Mouse (Mus musculus) hindbrain, postnatal 0 days (tissue): Measurements from ENCODE around the gene Tiam2. TPM values are rescaled to one million over a fixed set of nuclear protein-coding genes. Genes with fewer than 3 reads are reported as not detected.
A peak's percentile ranks its signal among the peaks of the same experiment; 100 is the strongest.

Experiments used
- ATAC-seq: fragments of 200-750 bp; cut with Nextera tagmentation; 2 replicates; pipeline ENCODE4 v1.8.0; 2017; ENCODE audit warnings: mild to moderate bottlenecking, moderate TSS enrichment, moderate library complexity
- DNase-seq: peaks from one replicate; pipeline ENCODE4 v3.0.0-alpha.2; 2015; ENCODE audit warnings: low spot score
- H3K27ac ChIP-seq: fragments of 300-500 bp; sonication (generic); 2 replicates; pipeline ENCODE4 v1.5.1; 2014; ENCODE audit warnings: mild to moderate bottlenecking
- H3K27me3 ChIP-seq: fragments of 300-500 bp; sonication (generic); 2 replicates; pipeline ENCODE4 v1.6.1; 2014; ENCODE audit warnings: low read length, mixed read lengths; ENCODE audit not compliant: insufficient read depth
- H3K36me3 ChIP-seq: fragments of 300-500 bp; sonication (generic); 2 replicates; pipeline ENCODE4 v1.6.1; 2014; ENCODE audit warnings: low read length, mixed read lengths; ENCODE audit not compliant: insufficient read depth
- H3K4me1 ChIP-seq: fragments of 300-500 bp; sonication (generic); 2 replicates; pipeline ENCODE4 v1.6.1; 2014; ENCODE audit warnings: antibody characterized with exemption, low read length, mixed read lengths; ENCODE audit not compliant: insufficient read depth
- H3K4me2 ChIP-seq: fragments of 300-500 bp; sonication (generic); 2 replicates; pipeline ENCODE4 v1.6.1; 2014; ENCODE audit warnings: low read depth, mild to moderate bottlenecking, low read length, moderate library complexity, mixed read lengths
- H3K4me3 ChIP-seq: fragments of 300-500 bp; sonication (generic); 2 replicates; pipeline ENCODE4 v1.5.1; 2014; ENCODE audit warnings: low read length
- H3K9ac ChIP-seq: fragments of 300-500 bp; sonication (generic); replicated peaks from 2 replicates; pipeline ENCODE4 v1.6.1; 2014; ENCODE audit warnings: mild to moderate bottlenecking, low read length, moderate library complexity, mixed read lengths
- H3K9me3 ChIP-seq: fragments of 300-500 bp; sonication (generic); 2 replicates; pipeline ENCODE4 v1.6.1; 2016; ENCODE audit warnings: low read length, mixed read lengths
- CTCF ChIP-seq: IDR thresholded peaks from 2 replicates; pipeline ENCODE4 v1.5.1; 2016; ENCODE audit warnings: antibody characterized with exemption, control low read depth, low read depth
- WGBS: fragments of 180-500 bp; shearing (Covaris S2); extraction: QIAGEN DNeasy Blood & Tissue Kit; methylation state at CpG from one replicate; pipeline ENCODE4 v1.1.7; 2014; 5-methylcytosine and 5-hydroxymethylcytosine counted together
- polyA plus RNA-seq: library from polyadenylated mRNA; unstranded; fragments of >200 nt; fragmentation: Nextera tagmentation; extraction: Ambion mirVana; gene quantifications from 2 replicates; pipeline ENCODE4 v1.2.1, GENCODE M21; 2015
- total RNA-seq: library from RNA; depleted of rRNA; stranded (reverse); fragments of >200 nt; gene quantifications from 2 replicates; pipeline ENCODE4 v1.2.3, GENCODE M21; 2014

The Tiam2 gene
- total and polyA plus RNA-seq, 2 experiments from 2014 or later, result 2.8 to 8.8 TPM

GRCm38 (mm10) chr17:3295097-3295496 lies 31.3 kb upstream of the Tiam2 start:
- Histone ChIP-seq H3K27ac (no peak overlapping the region), H3K4me1 (no peaks in the 10 kb centered on the region), H3K9ac (no peak overlapping the region), H3K36me3 (peaks cover 6% of the 10 kb centered on the region; the same call in 1 of the 2 replicates), H3K9me3 (no peaks in the 10 kb centered on the region), H3K4me2 (no peak overlapping the region), H3K4me3 (no peak overlapping the region), H3K27me3 (no peaks in the 10 kb centered on the region)
- ATAC-seq, result no peak
- WGBS, result 64% methylated on average over 2 of the region's 2 CpGs
- TF ChIP-seq CTCF, result no peak
- DNase-seq, result no peak

DNA sequence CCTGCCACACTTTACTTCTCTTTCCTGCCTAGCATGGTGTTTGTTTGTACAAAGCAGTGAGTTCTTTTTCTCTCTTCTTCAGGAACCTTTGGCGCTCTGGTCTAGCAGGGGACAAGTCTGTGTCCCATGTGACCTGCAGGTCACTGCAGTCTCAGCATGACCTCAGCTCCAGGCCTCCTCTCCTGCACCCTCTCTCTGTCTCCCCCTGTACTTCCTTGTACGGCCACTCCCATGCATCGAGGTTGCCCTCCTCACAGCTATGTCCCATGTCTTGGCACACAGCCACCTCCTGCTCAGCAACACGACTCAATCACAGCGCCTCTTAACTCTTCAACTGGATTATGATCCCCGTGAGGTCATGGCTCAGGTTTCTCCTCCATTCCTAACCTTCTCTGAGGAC lies 26.9 kb upstream of the Tiam2 start:
- TF ChIP-seq CTCF, result no peak
- DNase-seq (no peak), ATAC-seq (no peak)
- 53% methylated on average over 6 of the region's 6 CpGs for WGBS
- H3K9ac ChIP-seq, result no peak overlapping the region
- no peaks in the 10 kb centered on the region for H3K27me3 ChIP-seq
- H3K27ac ChIP-seq, result no peak overlapping the region
- H3K4me1 ChIP-seq, result no peaks in the 10 kb centered on the region
- H3K4me3 ChIP-seq, result no peak overlapping the region
- no peaks in the 10 kb centered on the region for H3K9me3 ChIP-seq
- H3K36me3 ChIP-seq, result no peaks in the 10 kb centered on the region
- H3K4me2 ChIP-seq, result no peak overlapping the region

DNA sequence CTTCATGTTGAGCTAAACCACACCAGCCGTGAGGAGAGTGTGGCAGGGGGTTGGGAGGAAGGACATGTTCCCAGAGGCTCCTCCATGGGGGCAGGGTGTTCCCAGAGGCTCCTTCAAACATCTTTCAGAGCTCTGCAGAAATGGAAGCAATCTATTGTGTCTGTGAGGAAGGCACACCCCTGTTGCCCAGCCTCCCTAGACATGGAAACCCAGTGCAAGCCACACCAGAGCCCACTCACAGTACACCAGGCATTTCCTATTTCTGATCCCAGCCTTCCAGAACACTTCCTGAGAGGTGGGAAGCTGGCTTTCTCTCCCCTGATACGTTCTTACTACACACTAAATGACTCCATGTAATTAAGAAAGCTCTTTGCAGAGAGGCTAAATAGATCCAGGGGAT lies 20.4 kb upstream of the Tiam2 start:
- Histone ChIP-seq H3K4me3 (no peak overlapping the region), H3K4me2 (no peak overlapping the region), H3K36me3 (no peaks in the 10 kb centered on the region), H3K27me3 (no peaks in the 10 kb centered on the region), H3K9ac (no peak overlapping the region), H3K27ac (no peak overlapping the region), H3K9me3 (no peaks in the 10 kb centered on the region), H3K4me1 (no peaks in the 10 kb centered on the region)
- ATAC-seq (no peak), DNase-seq (no peak)
- no peak for TF ChIP-seq CTCF
- 50% methylated on average over 2 of the region's 2 CpGs for WGBS

DNA sequence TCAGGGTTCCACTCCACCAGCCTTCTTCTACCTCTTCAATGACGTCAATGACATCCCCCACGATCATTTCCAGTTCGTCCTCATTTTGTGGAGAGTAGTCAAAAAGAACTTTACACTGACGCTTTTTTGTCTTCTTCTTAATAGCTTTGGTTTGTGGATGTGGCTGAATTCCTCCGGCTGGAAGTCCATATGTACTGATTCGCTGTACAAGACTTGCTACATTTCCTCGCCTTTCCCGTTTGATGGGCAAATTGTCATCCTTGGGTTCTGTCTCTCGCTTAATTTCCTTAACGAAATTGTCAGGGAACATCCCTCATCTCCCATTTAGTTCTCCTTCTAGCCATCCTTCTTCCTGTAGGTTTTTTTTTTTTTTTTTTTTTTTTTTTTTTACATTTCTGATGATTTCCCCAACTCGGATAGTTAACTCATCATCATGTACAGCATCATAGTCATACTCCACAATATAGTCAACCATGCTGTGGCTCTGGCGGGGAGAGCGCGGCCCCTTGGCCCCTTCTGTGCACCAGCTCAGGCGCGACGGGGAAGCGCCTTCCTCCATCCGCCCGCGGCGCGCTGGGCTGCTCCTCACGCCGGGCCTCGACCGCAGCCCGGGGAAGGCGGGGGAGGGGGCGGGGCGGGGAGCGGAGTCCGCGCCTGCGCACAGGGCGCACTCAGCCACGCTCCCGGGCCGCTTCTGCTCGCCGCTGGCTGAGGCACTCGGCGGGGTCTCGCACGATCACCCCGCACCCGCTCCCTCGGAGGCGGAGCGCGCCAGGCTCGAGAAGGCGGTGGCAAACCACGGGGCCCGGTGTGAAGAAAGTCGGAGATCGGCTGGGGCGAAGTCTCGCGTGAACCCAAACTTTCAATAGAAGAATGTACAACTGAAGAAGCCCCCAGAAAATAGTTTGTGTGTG lies 12.4 kb upstream of the Tiam2 start:
- H3K27me3 ChIP-seq, result no peaks in the 10 kb centered on the region
- no peaks in the 10 kb centered on the region for H3K4me1 ChIP-seq
- H3K9me3 ChIP-seq, result no peaks in the 10 kb centered on the region
- 4% methylated on average over 60 of the region's 60 CpGs for WGBS
- DNase-seq (peak; percentile 87), ATAC-seq (peak; percentile 97)
- TF ChIP-seq CTCF, result no peak
- H3K27ac ChIP-seq, result peak overlapping the region; percentile 48
- no peaks in the 10 kb centered on the region for H3K36me3 ChIP-seq
- H3K4me3 ChIP-seq, result peak overlapping the region; percentile 51
- H3K9ac ChIP-seq, result peak overlapping the region; percentile 50
- H3K4me2 ChIP-seq, result peak overlapping the region; percentile 60

DNA sequence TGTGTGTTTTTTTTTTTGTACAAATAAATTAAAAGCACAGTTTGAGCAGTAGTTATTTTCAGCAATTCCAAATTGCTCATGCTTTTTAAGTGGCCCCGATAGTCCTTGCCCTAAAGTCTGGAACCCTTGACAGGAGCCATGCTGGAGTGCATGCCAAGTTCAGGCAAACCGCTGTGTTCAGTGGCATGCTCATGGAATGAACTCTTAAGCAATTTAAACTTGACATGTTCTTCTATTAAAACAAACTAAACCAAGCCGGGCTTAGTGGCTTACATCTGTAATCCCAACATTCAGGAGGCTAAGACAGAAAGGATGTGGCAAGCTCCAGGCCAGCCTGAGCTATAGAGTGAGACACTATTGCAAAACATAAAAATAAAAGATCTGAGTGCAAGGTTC lies 11.8 kb upstream of the Tiam2 start:
- Histone ChIP-seq H3K27me3 (no peaks in the 10 kb centered on the region), H3K27ac (peak overlapping the region; percentile 48; the same call in 1 of the 2 replicates), H3K4me2 (peak overlapping the region; percentile 60), H3K4me3 (peak overlapping the region; percentile 51), H3K4me1 (no peaks in the 10 kb centered on the region), H3K36me3 (no peaks in the 10 kb centered on the region), H3K9ac (peak overlapping the region; percentile 50; the same call in 1 of the 2 replicates), H3K9me3 (no peaks in the 10 kb centered on the region)
- no peak for DNase-seq
- WGBS, result 29% methylated on average over 3 of the region's 3 CpGs
- TF ChIP-seq CTCF, result no peak
- no peak for ATAC-seq

DNA sequence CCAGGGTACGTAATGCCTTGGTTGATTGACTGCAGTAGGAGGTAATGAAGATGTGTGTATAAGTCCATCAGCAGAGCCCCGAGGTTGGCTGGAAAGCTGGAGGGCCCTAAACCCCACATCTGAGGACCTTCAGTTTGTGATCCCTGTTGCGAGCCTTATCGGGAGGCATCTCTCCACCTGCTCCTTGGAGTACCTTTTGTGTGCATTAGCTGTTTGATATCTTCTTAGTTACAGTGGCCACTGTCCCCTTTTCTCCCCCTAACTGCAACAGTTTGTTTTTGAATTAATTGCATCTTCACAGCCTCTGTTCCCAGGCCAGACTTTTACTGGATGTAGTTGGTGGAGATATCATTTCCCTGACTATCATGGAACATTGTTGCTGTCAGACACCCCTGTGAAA lies 10.8 kb upstream of the Tiam2 start:
- DNase-seq (no peak), ATAC-seq (no peak)
- TF ChIP-seq CTCF, result no peak

GRCm38 (mm10) chr17:3326903-3327279 lies 518 bp downstream of the Tiam2 start:
- Histone ChIP-seq H3K4me3 (peak overlapping the region; percentile 52), H3K4me2 (peak overlapping the region; percentile 78), H3K27me3 (peaks cover 4% of the 10 kb centered on the region), H3K4me1 (0 out of 2 replicates have a peak, but pooled peaks cover 3% of the 10 kb centered on the region), H3K9ac (peak overlapping the region; percentile 51), H3K36me3 (no peaks in the 10 kb centered on the region), H3K9me3 (no peaks in the 10 kb centered on the region), H3K27ac (peak overlapping the region; percentile 32; the same call in 1 of the 2 replicates)
- DNase-seq (no peak), ATAC-seq (no peak)
- TF ChIP-seq CTCF, result no peak
- under 1% methylated on average over 25 of the region's 25 CpGs for WGBS

More for the DNA sequence above, 10.8 kb upstream of the Tiam2 start:
- no peaks in the 10 kb centered on the region for H3K4me1 ChIP-seq
- no peak overlapping the region for H3K9ac ChIP-seq
- WGBS, result 92% methylated on average over 4 of the region's 4 CpGs
- no peak overlapping the region for H3K4me3 ChIP-seq
- H3K27ac ChIP-seq, result no peak overlapping the region
- no peak overlapping the region for H3K4me2 ChIP-seq
- no peaks in the 10 kb centered on the region for H3K36me3 ChIP-seq
- no peaks in the 10 kb centered on the region for H3K9me3 ChIP-seq
- no peaks in the 10 kb centered on the region for H3K27me3 ChIP-seq
